Comparison of ENCODE assay signal across 8 mouse cellular contexts in genomic region chrX:38564542-38565175, GRCm38 (mm10). TPM values are rescaled to one million over a fixed set of nuclear protein-coding genes. Genes with fewer than 3 reads are reported as not detected.
DNase-seq lines count a peak whose midpoint lies in the region; ATAC-seq lines count a peak whose summit lies in the region.

No protein-coding gene starts in this region.

- H3K4me1 ChIP-seq in hindbrain, embryonic 12.5 days: peaks cover 2% of the 10 kb centered on the region; the same call in 1 of the 2 replicates

- H3K9me3 ChIP-seq in hindbrain, embryonic 12.5 days (replicated peaks): no peaks in the 10 kb centered on the region

- peak overlapping the region; percentile 60 for H3K4me2 ChIP-seq in hindbrain, embryonic 12.5 days (replicated peaks)

- H3K9ac ChIP-seq in hindbrain, embryonic 12.5 days: peak overlapping the region; percentile 62

- peak overlapping the region; percentile 51 for H3K4me3 ChIP-seq in hindbrain, embryonic 12.5 days

- peak; percentile 97 for ATAC-seq in hindbrain, embryonic 12.5 days (ENCODE audit: low FRiP score)

- 0 out of 2 replicates have a peak, but pooled peaks cover 1% of the 10 kb centered on the region for H3K36me3 ChIP-seq in hindbrain, embryonic 12.5 days

- H3K27ac ChIP-seq in hindbrain, embryonic 12.5 days: peak overlapping the region; percentile 92

- 11% methylated on average over 39 of the region's 52 CpGs for whole genome bisulfite sequencing in hindbrain, embryonic 12.5 days

- no peaks in the 10 kb centered on the region for H3K27me3 ChIP-seq in hindbrain, embryonic 12.5 days

- peak; percentile 95 for DNase-seq in Muller cell, postnatal 12 days (ENCODE audit: inconsistent ontology term)
- DNase-seq in cerebellum, adult 9-11 months: peak; percentile 92
- DNase-seq in frontal cortex, adult 2 months (ENCODE audit: extremely low spot score in 1 of 2, low spot score in 1 of 2): peak; percentile 81 to 88
- DNase-seq in layer of hippocampus, postnatal 14 days (ENCODE audit: low spot score in 2 of 2): peak; percentile 82 to 88
- peak; percentile 88 for DNase-seq in lung, postnatal 14 days
- peak; percentile 64 for DNase-seq in retina, adult 2 months (ENCODE audit: low read depth, low spot score)
- peak; percentile 78 to 86 for DNase-seq in thymus, postnatal 36 days

RNA-seq across cellular contexts. Expression of gene Cul4b, which starts 11.3 kb away (rescaled TPM):
- 15.3 and 18.8 TPM in 2 replicates for polyA plus RNA-seq in frontal cortex, adult 2 months (2012; rRNA removed)
- 31.5 and 33.8 TPM in 2 replicates for polyA plus RNA-seq in hindbrain, embryonic 12.5 days (2016; fragmentation: Nextera tagmentation; extraction: Ambion mirVana)
- 10 to 100 TPM; 39.5 to 40.4 TPM for total RNA-seq in layer of hippocampus, postnatal 14 days (2021)

RNA-seq across cellular contexts. Expression of gene Mcts1, which starts 35.7 kb away (rescaled TPM):
- 81.2 and 84.2 TPM in 2 replicates for polyA plus RNA-seq in frontal cortex, adult 2 months (2012; rRNA removed)
- polyA plus RNA-seq in hindbrain, embryonic 12.5 days (2016; fragmentation: Nextera tagmentation; extraction: Ambion mirVana): 125 TPM in 2 replicates
- 100 to 1,000 TPM in 1 of 2 experiments, 10 to 100 TPM in 1; 86.6 to 103 TPM for total RNA-seq in layer of hippocampus, postnatal 14 days (2021)

Comparison
In these comparisons a context has a peak if more than half of its experiments do, and no peak if none do; other contexts are left out.
1. Peak in every context shown above with its lines: DNase-seq, ATAC-seq, H3K4me3 ChIP-seq and H3K27ac ChIP-seq.